8 mouse cellular contexts compared by ENCODE assay signal in genomic region chr8:84655336-84656190, GRCm38 (mm10). TPM values are rescaled to one million over a fixed set of nuclear protein-coding genes. Genes with fewer than 3 reads are reported as not detected.
DNase-seq lines count a peak whose midpoint lies in the region; TF ChIP-seq lines count a peak whose summit lies in the region.

No protein-coding gene starts in this region.

- peak overlapping the region; percentile 55 for H3K4me3 ChIP-seq in heart, adult 2 months
- peak overlapping the region; percentile 53 for H3K4me3 ChIP-seq in forebrain, embryonic 10.5 days

- DNase-seq in heart, adult 2 months = peak; percentile 41 to 43
- no peak for DNase-seq in heart, postnatal 36 days
- peak; percentile 82 for DNase-seq in forebrain, embryonic 10.5 days (ENCODE audit: extremely low spot score, low spot score)
- DNase-seq in induced T-regulatory cell, adult 2 months (ENCODE audit: low read depth) = peak; percentile 28
- peak; percentile 63 for DNase-seq in lung, postnatal 36 days
- DNase-seq in layer of hippocampus, adult 11-12 months (ENCODE audit: low spot score) = no peak
- DNase-seq in adrenal gland, adult 2 months = no peak
- DNase-seq in left cerebral cortex, postnatal 14 days (ENCODE audit: low spot score in 2 of 2) = no peak

- WGBS in heart, adult 2 months = 22% methylated on average over 15 of the region's 15 CpGs
- WGBS in forebrain, embryonic 10.5 days = under 1% methylated on average over 15 of the region's 15 CpGs

- H3K27me3 ChIP-seq in heart, adult 2 months (ENCODE audit: control insufficient read depth, insufficient read depth, low read length) = no peaks in the 10 kb centered on the region
- H3K27me3 ChIP-seq in forebrain, embryonic 10.5 days (ENCODE audit: poor library complexity, severe bottlenecking) = no peaks in the 10 kb centered on the region

- TF ChIP-seq CTCF in heart, adult 2 months (IDR thresholded peaks at IDR 0.05) = no peak

- H3K79me2 ChIP-seq in heart, adult 2 months (replicated peaks; ENCODE audit: control insufficient read depth, insufficient read depth, low read length) = no peaks in the 10 kb centered on the region

- no peak for TF ChIP-seq EP300 in heart, adult 2 months (IDR thresholded peaks at IDR 0.05; ENCODE audit: insufficient read depth, low read depth, low read length)

- H3K9me3 ChIP-seq in forebrain, embryonic 10.5 days = no peaks in the 10 kb centered on the region

- intact Hi-C loops in heart, adult 2 months (cut with DNase I) = loop anchor here (5.0 kb wide), 1 partner anchor 427 kb away; the partner anchor contains the start of genes Man2b1, Wdr83 and Wdr83os
- intact Hi-C loops in heart, postnatal 36 days (cut with DNase I) = loop anchor here (1.0 kb wide), 1 partner anchor 14 kb away; no protein-coding TSS in a partner anchor
- intact Hi-C loops in left cerebral cortex, postnatal 14 days (cut with DNase I) = no loop called here

- H3K36me3 ChIP-seq in heart, adult 2 months (ENCODE audit: control insufficient read depth, insufficient read depth, low read length) = no peaks in the 10 kb centered on the region
- no peaks in the 10 kb centered on the region for H3K36me3 ChIP-seq in forebrain, embryonic 10.5 days (replicated peaks)

- TF ChIP-seq POLR2A in heart, adult 2 months (IDR thresholded peaks at IDR 0.05; ENCODE audit: insufficient read depth, low read depth, low read length) = no peak

- peak overlapping the region; percentile 79 for H3K9ac ChIP-seq in heart, adult 2 months (ENCODE audit: low read depth, low read length)

- peaks cover 2% of the 10 kb centered on the region for H3K4me1 ChIP-seq in heart, adult 2 months (ENCODE audit: control insufficient read depth, insufficient read depth, low read length)
- H3K4me1 ChIP-seq in forebrain, embryonic 10.5 days = peaks cover 76% of the 10 kb centered on the region

- H3K27ac ChIP-seq in heart, adult 2 months = peak overlapping the region; percentile 97
- peak overlapping the region; percentile 95 for H3K27ac ChIP-seq in forebrain, embryonic 10.5 days

RNA-seq across cellular contexts. Expression of gene Ier2, which starts 7.1 kb away (rescaled TPM):
- 10 to 100 TPM; 11.8 to 13.0 TPM for total RNA-seq in heart, adult 2 months (2021)
- polyA plus RNA-seq in heart, adult 2 months (2012; rRNA removed) = 6.8 and 8.1 TPM in 2 replicates
- total RNA-seq in heart, postnatal 36 days (2021) = 10 to 100 TPM; 12.6 to 16.5 TPM
- 91.4 and 96.9 TPM in 2 replicates for polyA plus RNA-seq in forebrain, embryonic 10.5 days (2016; fragmentation: Nextera tagmentation; extraction: Ambion mirVana)
- total RNA-seq in adrenal gland, adult 2 months (2021) = 10 to 100 TPM; 24.9 to 34.8 TPM
- polyA plus RNA-seq in adrenal gland, adult 2 months (2012; rRNA removed) = 13.7 and 27.0 TPM in 2 replicates
- 10 to 100 TPM; 12.6 to 14.8 TPM for total RNA-seq in left cerebral cortex, postnatal 14 days (2021)

RNA-seq across cellular contexts. Expression of gene Trmt1, which starts 30.5 kb away (rescaled TPM):
- 10 to 100 TPM; 32.0 to 37.4 TPM for total RNA-seq in heart, adult 2 months (2021)
- 39.9 and 50.8 TPM in 2 replicates for polyA plus RNA-seq in heart, adult 2 months (2012; rRNA removed)
- 10 to 100 TPM; 36.1 to 39.2 TPM for total RNA-seq in heart, postnatal 36 days (2021)
- 68.8 and 69.3 TPM in 2 replicates for polyA plus RNA-seq in forebrain, embryonic 10.5 days (2016; fragmentation: Nextera tagmentation; extraction: Ambion mirVana)
- total RNA-seq in adrenal gland, adult 2 months (2021) = 10 to 100 TPM; 57.0 to 68.5 TPM
- polyA plus RNA-seq in adrenal gland, adult 2 months (2012; rRNA removed) = 150 and 160 TPM in 2 replicates
- 10 to 100 TPM; 89.3 to 96.7 TPM for total RNA-seq in left cerebral cortex, postnatal 14 days (2021)

RNA-seq across cellular contexts. Expression of gene Nacc1, which starts 32.1 kb away (rescaled TPM):
- total RNA-seq in heart, adult 2 months (2021) = 10 to 100 TPM; 30.5 to 31.0 TPM
- 45.3 and 50.5 TPM in 2 replicates for polyA plus RNA-seq in heart, adult 2 months (2012; rRNA removed)
- total RNA-seq in heart, postnatal 36 days (2021) = 10 to 100 TPM; 27.3 to 30.1 TPM
- polyA plus RNA-seq in forebrain, embryonic 10.5 days (2016; fragmentation: Nextera tagmentation; extraction: Ambion mirVana) = 31.3 and 31.5 TPM in 2 replicates
- total RNA-seq in adrenal gland, adult 2 months (2021) = 10 to 100 TPM; 78.4 to 80.7 TPM
- 98.7 and 120 TPM in 2 replicates for polyA plus RNA-seq in adrenal gland, adult 2 months (2012; rRNA removed)
- total RNA-seq in left cerebral cortex, postnatal 14 days (2021) = 10 to 100 TPM; 90.2 to 91.9 TPM

RNA-seq across cellular contexts. Expression of gene Lyl1, which starts 45.7 kb away (rescaled TPM):
- 1 to 10 TPM; 3.0 to 3.7 TPM for total RNA-seq in heart, adult 2 months (2021)
- 4.0 and 7.7 TPM in 2 replicates for polyA plus RNA-seq in heart, adult 2 months (2012; rRNA removed)
- total RNA-seq in heart, postnatal 36 days (2021) = 1 to 10 TPM; 5.4 to 5.7 TPM
- polyA plus RNA-seq in forebrain, embryonic 10.5 days (2016; fragmentation: Nextera tagmentation; extraction: Ambion mirVana) = 4.9 and 5.8 TPM in 2 replicates
- total RNA-seq in adrenal gland, adult 2 months (2021) = 1 to 10 TPM; 2.7 to 4.4 TPM
- polyA plus RNA-seq in adrenal gland, adult 2 months (2012; rRNA removed) = 8.2 and 10.9 TPM in 2 replicates
- 1 to 10 TPM; 2.7 to 4.3 TPM for total RNA-seq in left cerebral cortex, postnatal 14 days (2021)

Comparison
In these comparisons a context has a peak if more than half of its experiments do, and no peak if none do; other contexts are left out.
1. DNase-seq: peak in heart, adult 2 months (2 of 2), forebrain, embryonic 10.5 days (single experiment), induced T-regulatory cell, adult 2 months (single experiment) and lung, postnatal 36 days (single experiment); none in heart, postnatal 36 days (0 of 2), layer of hippocampus, adult 11-12 months (single experiment), adrenal gland, adult 2 months (single experiment) and left cerebral cortex, postnatal 14 days (0 of 2).